Mouse (Mus musculus) lung, embryonic 14.5 days (tissue): ENCODE data around the gene Caps2. TPM values are rescaled to one million over a fixed set of nuclear protein-coding genes. Genes with fewer than 3 reads are reported as not detected.

ENCODE experiments used
- ATAC-seq: fragments of 200-750 bp; cut with Nextera tagmentation; 2 replicates; pipeline ENCODE4 v1.8.0; 2017; ENCODE audit warnings: mild to moderate bottlenecking, moderate TSS enrichment, moderate library complexity; ENCODE audit not compliant: insufficient read depth
- DNase-seq: peaks from one replicate; pipeline ENCODE4 v3.0.0-alpha.2; 2015
- H3K27ac ChIP-seq: fragments of 300-500 bp; sonication (generic); 2 replicates; pipeline ENCODE4 v1.5.1; 2014; ENCODE audit warnings: low read depth, mild to moderate bottlenecking, moderate library complexity
- H3K27me3 ChIP-seq: fragments of 300-500 bp; sonication (generic); 2 replicates; pipeline ENCODE4 v1.6.1; 2014; ENCODE audit warnings: low read length, control low read depth; ENCODE audit not compliant: insufficient read depth
- H3K36me3 ChIP-seq: fragments of 300-500 bp; sonication (generic); 2 replicates; pipeline ENCODE4 v1.6.1; 2014; ENCODE audit warnings: control low read depth; ENCODE audit not compliant: insufficient read depth
- H3K4me1 ChIP-seq: fragments of 300-500 bp; sonication (generic); 2 replicates; pipeline ENCODE4 v1.6.1; 2014; ENCODE audit warnings: antibody characterized with exemption, control low read depth; ENCODE audit not compliant: insufficient read depth
- H3K4me2 ChIP-seq: fragments of 300-500 bp; sonication (generic); 2 replicates; pipeline ENCODE4 v1.6.1; 2014; ENCODE audit warnings: mild to moderate bottlenecking
- H3K4me3 ChIP-seq: fragments of 300-500 bp; sonication (generic); 2 replicates; pipeline ENCODE4 v1.5.1; 2014; ENCODE audit warnings: low read depth, low read length
- H3K9ac ChIP-seq: fragments of 300-500 bp; sonication (generic); 2 replicates; pipeline ENCODE4 v1.6.1; 2014
- H3K9me3 ChIP-seq: fragments of 300-500 bp; sonication (generic); 2 replicates; pipeline ENCODE4 v1.6.1; 2016; ENCODE audit warnings: low read depth, low read length, control low read depth
- CTCF ChIP-seq: IDR thresholded peaks from 2 replicates; pipeline ENCODE4 v1.5.1; 2016; ENCODE audit warnings: antibody characterized with exemption, low read depth
- WGBS: fragments of 180-500 bp; shearing (Covaris S2); extraction: QIAGEN DNeasy Blood & Tissue Kit; methylation state at CpG from one replicate; pipeline ENCODE4 v1.1.7; 2014; 5-methylcytosine and 5-hydroxymethylcytosine counted together
- polyA plus RNA-seq: library from polyadenylated mRNA; unstranded; fragments of >200 nt; fragmentation: Nextera tagmentation; extraction: Ambion mirVana; gene quantifications from 2 replicates; pipeline ENCODE4 v1.2.1, GENCODE M21; 2014

The Caps2 gene
- polyA plus RNA-seq, 1 experiment from 2014 or later, result 0.61 TPM

- H3K27me3 ChIP-seq, result no peaks in the 10 kb centered on the region
- H3K9me3 ChIP-seq, result no peaks in the 10 kb centered on the region
- 78% methylated on average over 2 of the region's 2 CpGs for WGBS
- TF ChIP-seq CTCF, result no peak
- H3K4me2 ChIP-seq, result no peak overlapping the region
- ATAC-seq, result no peak
- H3K4me3 ChIP-seq, result no peak overlapping the region
- H3K4me1 ChIP-seq, result no peaks in the 10 kb centered on the region
- no peaks in the 10 kb centered on the region for H3K36me3 ChIP-seq
- no peak for DNase-seq
- no peak overlapping the region for H3K9ac ChIP-seq
- H3K27ac ChIP-seq, result no peak overlapping the region
These were observed 84.9 kb downstream of the Caps2 start for GRCm38 (mm10) chr10:112248273-112248672.

GRCm38 (mm10) chr10:112263467-112263866, 100.0 kb downstream of the Caps2 start:
- Histone ChIP-seq H3K4me2 (no peak overlapping the region), H3K4me1 (no peaks in the 10 kb centered on the region)
- WGBS, result 68% methylated on average over 3 of the region's 3 CpGs

More at GRCm38 (mm10) chr10:112263467-112263866, 100.0 kb downstream of the Caps2 start:
- H3K27ac ChIP-seq, result no peak overlapping the region
- no peaks in the 10 kb centered on the region for H3K27me3 ChIP-seq
- no peaks in the 10 kb centered on the region for H3K36me3 ChIP-seq
- no peak for ATAC-seq
- no peak overlapping the region for H3K9ac ChIP-seq
- H3K9me3 ChIP-seq, result no peaks in the 10 kb centered on the region
- no peak for TF ChIP-seq CTCF
- DNase-seq, result no peak
- H3K4me3 ChIP-seq, result no peak overlapping the region

Other genes starting within 250 kb of the Caps2 start
- gene Krr1, start 191.0 kb upstream of the Caps2 start, polyA plus RNA-seq, result 53.9 and 55.6 TPM in 2 replicates
- 1.5 and 3.0 TPM in 2 replicates for gene Glipr1, start 161.0 kb upstream of the Caps2 start, polyA plus RNA-seq
- gene Glipr1l1, start 103.4 kb upstream of the Caps2 start, polyA plus RNA-seq, result not detected in 2 replicates
- gene Glipr1l2, start 80.3 kb upstream of the Caps2 start, polyA plus RNA-seq, result not detected in 2 replicates
- gene Glipr1l3, start 3.3 kb upstream of the Caps2 start, polyA plus RNA-seq, result not detected in 2 replicates
- 0.13 and 0.18 TPM in 2 replicates for gene Kcnc2, start 107.5 kb downstream of the Caps2 start, polyA plus RNA-seq